Mouse (Mus musculus): ENCODE data around the gene Defb5.
"Not testable (repeated sequence)": the region's sequence is repeated elsewhere in the genome, so short reads cannot be mapped to it uniquely, and the experiment has no call there.

The Defb5 gene

DNA sequence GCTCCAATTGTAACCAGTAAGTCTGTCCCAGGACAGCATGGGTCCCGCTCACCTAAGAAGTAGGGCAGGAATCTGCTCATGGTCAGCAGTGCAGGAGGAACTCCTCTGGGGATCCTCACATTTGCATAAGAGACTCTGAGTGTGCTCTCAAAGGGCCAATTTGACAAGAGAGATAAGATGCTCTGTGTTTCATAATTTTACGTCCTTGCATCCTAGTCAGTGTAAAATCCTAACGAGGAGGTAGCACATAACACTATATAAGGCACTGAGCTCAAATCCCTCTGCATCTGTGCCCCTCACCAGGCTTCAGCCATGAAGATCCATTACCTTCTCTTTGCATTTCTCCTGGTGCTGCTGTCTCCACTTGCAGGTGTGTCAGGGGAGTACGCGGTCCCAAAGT is at the start of gene Defb5:
Gene Defb5 (plus strand): TSS at position 301 of the 400 bp plus-strand sequence.
- no peak for DNase-seq (ENCODE audit: low spot score in 2 of 2)

DNA sequence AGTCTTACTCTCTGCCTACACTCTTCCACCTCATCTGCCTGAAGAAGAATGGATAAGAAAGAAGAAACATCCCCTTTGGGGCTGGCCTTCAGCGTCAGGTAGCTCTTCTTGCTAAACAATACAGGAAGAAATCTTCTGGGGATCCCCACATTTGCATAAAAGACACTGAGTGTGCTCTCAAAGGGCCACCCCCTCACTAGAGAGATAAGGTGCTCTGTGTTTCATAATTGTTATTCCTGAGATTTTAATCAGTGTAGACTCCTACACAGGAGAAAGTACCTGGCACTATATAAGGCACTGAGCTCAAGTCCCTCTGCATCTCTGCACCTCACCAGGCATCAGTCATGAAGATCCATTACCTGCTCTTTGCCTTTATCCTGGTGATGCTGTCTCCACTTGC is 22.2 kb upstream of the Defb5 start, which contains the start of gene Defb6:
Gene Defb6 (plus strand): TSS at position 318 of the 400 bp plus-strand sequence.
- DNase-seq (ENCODE audit: low spot score in 2 of 2): no peak

DNA sequence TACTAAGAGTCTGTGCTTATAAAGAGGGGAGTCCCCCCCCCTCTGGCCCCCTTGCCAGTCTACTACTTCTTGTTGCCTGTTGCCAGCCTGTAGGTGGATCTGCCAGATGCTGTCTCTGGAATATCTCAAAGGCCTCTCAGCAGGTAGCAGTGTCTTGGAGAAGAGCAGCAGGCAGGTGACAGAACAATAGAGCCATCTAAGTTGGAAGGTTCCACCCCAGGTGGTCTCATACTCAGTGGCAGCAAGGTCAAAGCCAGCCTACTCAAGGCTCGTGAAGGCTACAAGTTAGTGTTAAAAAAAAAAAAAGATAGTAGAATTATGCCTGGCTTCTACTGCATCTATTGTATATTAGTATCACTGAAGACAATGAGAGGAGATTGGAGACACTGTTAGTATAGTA is 9.3 kb upstream of the Defb5 start:
- DNase-seq (ENCODE audit: low spot score in 2 of 2): no peak

DNA sequence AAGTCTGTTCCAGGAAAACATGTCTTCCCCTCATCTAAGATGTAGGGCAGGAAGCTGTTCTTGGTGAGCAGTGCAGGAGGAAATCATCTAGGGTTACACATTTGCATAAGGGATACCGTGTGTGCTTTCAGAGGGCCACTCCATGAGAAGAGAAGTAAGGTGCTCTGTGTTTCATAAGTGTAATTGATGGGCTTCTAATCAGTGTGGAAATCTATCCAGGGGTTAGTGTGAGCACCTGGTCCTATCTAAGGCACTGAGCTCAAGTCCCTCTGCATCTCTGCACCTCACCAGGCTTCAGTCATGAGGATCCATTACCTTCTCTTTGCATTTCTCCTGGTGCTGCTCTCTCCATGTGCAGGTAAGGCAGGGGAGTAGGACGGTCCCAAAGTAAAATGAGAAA is 7.8 kb upstream of the Defb5 start, which contains the start of gene Defb46:
Gene Defb46 (plus strand): TSS at position 301 of the 400 bp plus-strand sequence.
- no peak for DNase-seq (ENCODE audit: low spot score in 2 of 2)

DNA sequence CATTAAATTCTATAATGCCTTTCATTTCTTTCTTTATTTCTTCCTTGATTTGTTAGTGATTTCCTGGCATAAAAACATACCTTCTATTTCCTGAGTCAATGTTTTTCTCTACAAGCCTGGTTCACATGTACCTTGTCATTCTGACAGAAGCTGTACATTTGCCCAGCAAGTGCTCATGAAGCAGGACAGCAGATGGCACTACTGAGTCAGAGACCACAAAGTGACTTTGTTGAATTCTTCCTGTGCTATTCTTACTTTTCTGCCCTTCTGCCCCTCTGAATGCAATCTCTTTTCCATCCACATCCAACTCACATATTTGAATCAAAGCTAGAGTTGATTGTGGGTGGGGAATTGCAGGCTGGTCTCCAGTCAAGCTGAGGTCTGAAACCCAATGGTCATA is 10.8 kb downstream of the Defb5 start:
- DNase-seq (ENCODE audit: low spot score in 2 of 2): no peak

DNA sequence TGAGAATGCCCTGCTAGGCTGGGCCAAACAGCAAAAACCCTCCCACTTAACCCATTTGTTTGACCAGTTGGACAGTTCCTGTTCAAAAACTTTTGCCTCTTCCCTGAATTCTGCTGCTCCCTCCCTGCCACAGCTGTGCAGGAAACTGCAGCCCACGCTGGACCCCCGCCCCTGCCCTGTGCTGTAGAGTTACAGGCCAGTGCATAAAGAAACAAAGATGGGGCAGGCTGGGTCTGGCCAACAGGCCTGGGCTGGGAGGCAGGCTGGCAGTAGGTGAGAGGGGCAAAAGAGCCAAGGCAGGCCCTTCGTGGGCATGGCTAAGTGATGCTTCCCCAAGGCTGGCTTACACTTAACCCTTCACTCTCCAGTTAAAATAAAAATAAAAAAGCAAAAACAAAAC is 12.3 kb downstream of the Defb5 start:
- DNase-seq (ENCODE audit: low spot score in 2 of 2): no peak

DNA sequence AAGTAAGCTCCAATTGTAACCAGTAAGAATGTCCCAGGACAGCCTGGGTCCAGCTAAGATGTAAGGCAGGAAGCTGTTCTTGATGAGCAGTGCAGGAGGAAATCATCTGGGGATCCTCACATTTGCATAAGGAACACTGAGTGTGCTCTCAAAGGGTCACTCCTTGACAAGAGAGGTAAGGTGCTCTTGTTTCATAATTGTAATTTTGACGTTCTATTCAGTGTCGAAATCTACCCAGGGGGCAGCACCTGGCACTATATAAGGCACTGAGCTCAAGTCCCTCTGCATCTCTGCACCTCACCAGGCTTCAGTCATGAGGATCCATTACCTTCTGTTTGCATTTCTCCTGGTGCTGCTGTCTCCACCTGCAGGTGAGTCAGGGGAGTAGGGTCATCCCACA is 45.7 kb downstream of the Defb5 start, which contains the start of gene Defb3:
Gene Defb3 (plus strand): TSS at position 301 of the 400 bp plus-strand sequence.
- DNase-seq (ENCODE audit: low spot score in 2 of 2): not testable (repeated sequence)

DNA sequence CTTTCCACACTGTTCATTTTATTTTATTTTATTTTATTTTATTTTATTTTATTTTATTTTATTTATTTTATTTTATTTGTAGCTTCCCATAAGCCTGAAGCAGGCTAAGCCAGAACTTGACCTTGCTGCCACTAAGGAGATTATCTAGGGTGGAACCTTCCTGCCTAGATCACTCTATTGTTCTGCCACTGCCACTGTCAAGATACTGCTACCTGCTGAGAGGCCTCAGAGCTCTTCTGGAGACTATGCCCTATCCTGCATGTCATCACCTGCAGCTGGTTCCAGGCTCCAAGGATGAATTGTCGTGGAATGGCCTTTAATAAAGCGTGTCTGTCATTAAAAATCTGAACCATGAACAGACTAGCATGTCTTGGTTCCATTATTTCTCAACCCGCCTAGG is 51.0 kb downstream of the Defb5 start:
- DNase-seq (ENCODE audit: low spot score in 2 of 2): not testable (repeated sequence)

Data from frontal cortex, postnatal 25 days (tissue).